Mouse (Mus musculus) gastrocnemius, adult 8-10 months (tissue): ENCODE results near the gene Polr2l. TPM values are rescaled to one million over a fixed set of nuclear protein-coding genes. Genes with fewer than 3 reads are reported as not detected.

Source experiments
- DNase-seq, 2 experiments: peaks; one replicate each; pipeline ENCODE4 v3.0.0; 2022; ENCODE audit warnings: low spot score in 2 of 2
- total RNA-seq, 4 experiments: library from RNA; stranded (reverse); gene quantifications; 2 replicates each; pipeline ENCODE4 v1.2.4; 2022

The Polr2l gene
- 10 to 100 TPM; 57.4 to 68.5 (median 63.7) TPM for total RNA-seq

DNA sequence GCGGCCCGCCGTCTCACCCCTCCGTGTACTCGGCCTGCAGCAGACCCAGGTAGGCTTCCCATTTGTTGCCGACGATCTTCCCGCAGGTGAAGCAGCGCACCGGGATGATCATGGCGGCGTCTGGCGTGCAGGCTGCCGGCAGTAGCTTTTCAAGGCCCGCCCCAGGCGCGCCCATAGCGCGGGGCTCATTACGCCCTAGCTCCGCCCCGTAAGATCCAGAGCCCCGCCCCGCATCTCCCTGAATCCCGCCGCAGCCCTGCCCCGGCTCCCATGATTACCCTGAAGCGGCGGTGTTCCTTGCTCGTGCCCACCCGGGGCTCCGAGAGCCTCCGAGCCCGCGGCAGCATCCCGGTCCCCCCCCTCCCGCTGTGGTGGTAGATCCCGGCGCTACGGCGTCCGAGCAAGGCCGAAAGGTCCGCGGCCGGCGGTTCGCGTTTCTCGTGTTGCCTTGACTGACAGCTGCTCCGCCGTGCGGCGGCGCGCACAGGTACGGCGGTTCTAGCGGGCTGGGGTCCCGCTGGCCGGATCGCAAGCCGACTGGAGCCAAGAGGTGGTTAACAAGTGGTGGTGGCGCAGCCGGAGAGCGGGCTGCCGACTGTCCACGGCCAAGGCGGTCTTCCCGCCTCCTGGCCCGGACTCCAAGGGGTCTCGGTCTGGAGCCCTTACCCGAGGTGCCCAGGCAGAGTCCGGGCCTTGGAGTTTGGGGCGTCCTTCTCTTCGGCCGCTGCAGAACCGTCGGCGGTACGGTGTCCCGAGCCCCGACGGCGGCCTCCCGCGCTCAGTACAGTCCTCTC, at the start of gene Polr2l, which contains the start of gene Tspan4:
Polr2l (minus strand) TSS at position 122 of the 794 bp plus-strand sequence.
Tspan4 (plus strand) TSS at position 230 of the 794 bp plus-strand sequence.
- DNase-seq, result peak; percentile 75 to 82

DNA sequence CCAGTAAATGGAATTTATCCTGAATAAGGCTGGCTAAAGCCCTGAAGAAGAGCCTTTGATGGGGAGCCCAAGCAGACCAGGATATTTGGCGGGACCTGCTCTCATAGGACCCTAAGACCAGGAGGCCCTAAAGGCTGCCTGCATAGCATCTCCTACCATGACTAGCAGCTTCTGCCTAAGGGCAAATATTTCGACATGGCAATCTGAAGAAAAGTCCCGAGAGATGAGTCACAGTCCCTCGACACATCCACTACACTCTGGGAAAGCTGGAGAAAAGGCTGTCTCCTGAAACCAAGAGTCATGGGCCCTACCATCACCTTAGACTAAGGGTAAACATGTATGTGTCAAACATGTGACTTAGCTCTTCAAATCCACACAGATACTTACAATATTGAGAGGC, 49.3 kb upstream of the Polr2l start:
- DNase-seq, result no peak

DNA sequence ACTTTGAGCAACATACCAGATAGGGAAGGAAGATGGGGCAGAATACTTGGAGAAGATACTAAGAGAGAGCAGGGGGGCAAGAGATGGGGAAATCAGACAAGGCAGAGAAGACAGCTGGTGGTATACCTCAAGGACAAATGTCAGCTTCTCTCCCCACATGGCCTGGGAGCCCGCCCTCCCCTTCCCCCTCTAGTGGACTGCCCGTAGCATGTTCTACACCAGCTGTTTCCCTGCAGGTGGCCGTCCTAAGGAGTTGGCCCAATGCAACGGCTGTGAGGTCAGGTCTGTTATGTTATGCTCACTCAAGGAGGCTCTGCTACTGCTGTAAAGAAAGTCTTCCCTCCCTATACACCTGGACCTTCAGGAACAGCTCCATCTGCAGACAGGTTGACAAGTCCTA, 48.1 kb upstream of the Polr2l start:
- DNase-seq, result no peak

DNA sequence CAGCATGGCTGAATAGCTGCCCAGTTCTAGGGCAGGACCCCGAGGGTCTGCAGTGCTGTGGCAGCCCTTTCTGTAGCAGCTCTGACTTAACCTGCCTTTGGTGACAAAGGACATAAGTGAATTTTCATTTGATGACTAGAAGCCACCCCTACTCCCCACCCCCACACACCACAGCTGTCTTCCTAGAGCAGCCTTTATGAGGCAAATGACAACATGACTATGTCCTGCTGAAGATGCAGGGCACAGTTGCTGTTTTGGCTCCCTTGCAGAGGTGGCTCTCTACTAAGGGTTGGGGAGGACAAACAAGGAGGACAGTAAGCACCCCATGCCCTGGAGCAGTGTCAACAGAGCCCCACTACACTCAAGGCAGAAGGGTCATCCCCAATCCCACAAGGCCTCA, 44.9 kb upstream of the Polr2l start:
- DNase-seq, result no peak

DNA sequence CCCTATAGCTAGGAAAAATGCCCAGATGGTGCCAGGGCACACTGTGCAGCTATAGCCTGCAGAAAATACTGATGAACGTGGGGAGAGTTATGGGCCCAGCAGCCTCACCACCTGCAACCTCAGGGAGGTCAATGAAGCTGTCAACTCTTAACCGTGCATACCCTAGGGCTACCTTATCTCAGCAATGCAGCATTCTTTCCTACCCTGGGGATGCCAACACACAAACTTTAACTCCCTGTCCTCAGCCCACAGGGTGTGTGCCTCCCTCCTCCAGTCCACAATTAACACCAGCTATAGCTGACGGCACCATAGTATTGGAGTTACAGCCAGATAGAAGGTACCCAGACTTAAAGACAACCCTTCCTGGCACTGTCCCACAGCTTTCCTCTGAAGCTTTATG, 44.0 kb upstream of the Polr2l start:
- DNase-seq, result no peak

DNA sequence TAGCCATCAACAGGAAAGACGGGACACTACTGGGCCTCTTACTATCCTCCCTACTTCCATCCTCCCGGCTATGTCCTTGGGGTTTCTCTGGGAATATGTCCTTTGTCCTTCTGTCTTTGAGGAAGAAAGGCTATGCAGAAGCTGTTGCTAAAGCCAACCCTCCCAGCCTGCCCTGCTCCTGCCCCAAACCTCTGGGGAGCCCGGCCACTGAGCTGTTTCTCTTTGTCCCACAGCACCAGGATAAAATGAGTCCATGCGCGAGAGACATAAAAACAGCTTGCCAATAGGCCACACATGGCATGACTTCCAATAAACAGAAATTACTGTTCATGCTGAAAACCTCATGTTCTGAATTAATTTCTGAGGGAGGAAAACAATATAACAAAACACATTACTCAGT, 43.4 kb upstream of the Polr2l start:
- no peak for DNase-seq

DNA sequence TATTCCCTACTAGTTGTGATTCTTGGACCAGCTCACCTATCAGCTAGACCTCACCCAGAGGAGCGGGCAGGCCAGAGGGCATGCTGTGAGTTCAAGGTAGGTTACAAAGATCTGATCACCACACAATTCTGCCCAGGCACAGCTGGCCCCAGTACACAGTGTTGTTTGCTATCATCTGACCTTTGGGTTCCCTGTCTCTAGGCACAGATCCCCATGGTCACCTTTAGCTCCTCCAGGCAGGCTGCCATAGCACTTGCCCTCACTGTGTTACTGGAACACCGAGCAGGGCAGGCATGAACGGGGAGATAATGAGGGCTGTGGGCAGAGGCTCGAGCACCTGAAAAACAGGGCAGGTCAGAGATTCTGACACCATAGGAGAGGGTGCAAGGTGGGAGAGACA, 42.7 kb upstream of the Polr2l start:
- no peak for DNase-seq

DNA sequence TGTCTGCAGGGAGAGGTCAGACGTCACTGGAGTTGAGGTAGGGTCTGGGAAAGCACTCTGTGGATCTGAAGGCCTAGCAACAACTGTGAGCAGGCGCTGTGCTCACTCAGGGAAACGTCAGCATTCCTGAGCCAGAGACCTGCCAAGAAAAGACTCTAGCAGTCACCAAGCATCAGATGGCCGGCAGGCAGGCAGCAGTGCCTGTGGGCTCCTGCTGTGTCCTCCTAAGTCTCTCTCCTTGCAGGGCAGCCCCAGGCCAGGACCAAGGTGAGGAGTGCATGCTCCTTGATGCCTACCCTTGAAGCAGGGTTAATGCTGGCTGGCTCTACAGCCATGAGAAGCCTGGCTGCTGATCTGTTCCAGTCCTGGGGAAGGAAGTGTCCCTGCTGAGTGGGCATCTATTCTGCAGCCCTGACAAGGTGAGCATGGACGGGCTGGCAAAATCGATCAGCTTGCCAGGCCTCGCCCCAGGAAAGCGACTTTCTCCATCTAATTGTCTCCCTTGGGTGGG, 35.8 kb upstream of the Polr2l start:
- DNase-seq, result no peak

DNA sequence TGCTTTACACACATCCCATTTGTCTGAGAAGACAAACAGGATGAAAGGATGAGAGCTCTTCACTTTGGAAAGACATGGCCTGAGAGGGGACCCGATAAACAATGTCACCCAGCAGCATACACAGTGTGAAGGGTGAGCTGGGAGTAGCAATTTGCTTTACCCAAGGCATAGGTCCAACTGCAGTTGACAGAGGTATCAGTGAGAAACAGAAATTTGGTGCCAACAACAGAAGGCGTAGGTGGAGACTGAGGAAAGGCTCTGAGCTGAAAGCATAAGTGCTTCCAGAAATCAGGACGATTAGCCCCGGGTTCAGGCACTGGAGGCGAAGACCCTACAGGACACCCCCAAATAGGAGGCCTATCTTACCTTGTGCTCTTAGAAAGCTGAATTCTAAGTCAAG, 35.3 kb upstream of the Polr2l start:
- DNase-seq, result no peak

DNA sequence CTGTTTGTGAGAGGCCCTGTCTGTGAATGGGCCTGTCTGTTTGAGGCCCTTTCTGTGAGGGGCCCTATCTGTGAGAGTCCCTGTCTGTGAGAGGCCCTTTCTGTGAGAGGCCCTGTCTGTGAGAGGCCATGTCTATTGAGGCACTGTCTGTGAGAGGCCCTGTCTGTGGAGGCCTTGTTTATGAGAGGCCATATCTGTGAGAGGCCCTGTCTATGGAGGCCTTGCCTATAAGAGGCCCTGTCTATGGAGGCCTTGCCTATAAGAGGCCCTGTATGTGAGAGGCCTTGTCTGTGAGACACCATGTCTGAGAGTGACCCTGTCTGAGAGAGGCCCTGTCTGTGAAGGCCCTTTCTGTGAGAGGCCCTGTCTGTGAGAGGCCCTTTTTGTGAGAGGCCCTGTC, 33.2 kb upstream of the Polr2l start:
- no peak for DNase-seq

DNA sequence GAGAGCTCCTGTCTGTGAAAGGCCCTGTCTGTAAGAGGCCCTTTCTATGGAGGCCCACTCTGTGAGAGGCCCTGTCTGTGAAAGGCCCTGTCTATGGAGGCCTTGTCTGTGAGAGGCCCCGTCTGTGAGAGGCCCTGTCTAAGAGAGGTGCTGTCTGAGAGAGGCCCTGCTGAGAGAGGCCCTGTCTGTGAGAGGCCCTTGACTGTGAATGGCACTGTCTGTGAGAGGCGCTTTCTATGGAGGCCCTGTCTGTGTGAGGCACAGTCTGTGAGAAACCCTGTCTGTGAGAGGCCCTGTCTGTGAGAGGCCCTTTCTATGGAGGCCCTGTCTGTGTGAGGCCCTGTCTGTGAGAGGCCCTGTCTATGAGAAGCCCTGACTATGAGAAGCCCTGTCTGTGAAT, 31.3 kb upstream of the Polr2l start:
- no peak for DNase-seq

DNA sequence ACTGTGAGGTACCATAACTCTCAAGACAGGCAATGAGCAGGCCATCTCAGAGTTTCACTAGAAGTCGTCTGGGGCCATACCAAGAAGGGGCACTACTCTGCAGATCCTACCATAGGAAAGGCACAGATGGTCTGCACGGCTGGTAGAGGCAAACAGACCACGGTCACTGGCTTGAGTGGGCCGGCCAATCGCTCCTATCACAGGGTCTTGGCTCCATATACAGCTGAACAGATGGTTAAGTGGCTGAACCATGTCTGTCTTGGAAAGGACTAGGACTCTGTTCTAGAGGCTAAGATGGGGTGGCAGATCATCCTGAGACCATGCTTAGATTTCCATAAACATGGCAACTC, 27.6 kb upstream of the Polr2l start:
- no peak for DNase-seq

DNA sequence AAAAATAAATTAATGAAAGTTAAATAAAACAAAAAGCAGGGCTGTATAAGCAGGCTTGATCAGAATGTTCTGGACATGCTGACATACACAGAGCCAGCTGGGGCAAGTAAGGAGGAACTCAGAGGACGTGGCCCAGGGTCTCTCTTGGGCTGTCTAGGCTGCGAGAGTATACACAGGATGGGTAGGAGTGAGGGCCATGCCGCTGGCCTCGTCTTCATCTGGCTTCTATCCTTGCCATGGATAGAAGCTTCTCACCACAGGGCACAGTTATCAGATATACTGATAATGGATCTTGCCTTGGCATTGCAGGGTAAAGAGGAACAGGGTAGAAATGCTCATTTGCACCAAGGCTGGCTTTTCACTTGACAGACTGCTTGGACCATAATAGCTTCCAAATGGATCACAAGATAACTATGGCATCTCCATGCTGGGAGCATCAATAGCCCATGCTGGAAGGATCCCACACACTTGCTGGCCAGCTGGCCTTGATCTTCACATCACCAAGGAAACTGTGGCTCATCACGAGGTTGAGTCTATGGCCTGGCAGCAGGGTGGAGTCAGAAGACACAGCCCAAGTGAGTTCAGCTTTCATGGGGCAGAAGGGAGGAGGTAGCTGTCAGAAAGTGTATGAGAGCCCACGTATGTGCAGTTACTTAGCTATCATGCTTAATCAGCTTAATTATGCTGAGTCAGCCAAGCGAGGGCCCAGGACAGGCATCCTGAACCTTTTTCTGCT, 27.1 kb upstream of the Polr2l start:
- DNase-seq, result no peak

DNA sequence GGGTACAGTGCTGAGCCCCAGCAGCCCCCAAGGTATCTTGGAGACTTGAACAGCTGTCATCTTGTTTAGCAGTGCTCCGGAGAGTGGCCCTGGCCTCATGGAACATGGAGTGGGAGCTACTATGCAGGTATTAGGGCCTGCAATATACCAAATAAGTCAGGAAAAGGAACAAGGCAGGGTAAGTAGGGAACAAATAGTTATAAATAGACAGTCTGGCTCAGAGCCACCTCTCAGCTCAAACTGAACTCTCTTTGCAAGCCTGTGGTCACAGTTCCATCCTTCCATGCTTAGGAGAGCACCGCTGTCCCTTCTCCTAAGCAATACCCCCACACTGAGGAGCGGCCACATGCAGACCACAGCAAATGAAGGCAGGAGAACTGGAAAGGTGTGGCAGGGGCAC, 22.7 kb upstream of the Polr2l start:
- no peak for DNase-seq

DNA sequence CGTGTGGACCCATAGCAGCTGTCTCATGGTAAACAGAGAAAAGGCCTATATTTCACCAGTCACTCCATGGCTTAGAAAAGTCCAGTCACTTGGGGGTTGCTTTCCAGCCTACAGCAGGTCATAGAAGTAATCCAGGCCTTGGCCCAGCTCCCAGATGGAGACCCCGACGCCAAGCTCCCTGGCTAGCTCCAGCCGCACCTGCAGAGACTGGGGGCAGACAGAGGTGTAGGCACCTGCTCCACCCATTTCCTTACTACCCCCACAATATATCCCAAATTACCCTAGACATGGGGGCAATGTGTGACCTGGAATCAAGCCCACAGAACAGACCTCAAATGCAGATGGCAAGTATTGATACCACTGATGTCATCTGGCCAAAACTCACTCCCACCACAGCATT, 21.0 kb upstream of the Polr2l start:
- no peak for DNase-seq

DNA sequence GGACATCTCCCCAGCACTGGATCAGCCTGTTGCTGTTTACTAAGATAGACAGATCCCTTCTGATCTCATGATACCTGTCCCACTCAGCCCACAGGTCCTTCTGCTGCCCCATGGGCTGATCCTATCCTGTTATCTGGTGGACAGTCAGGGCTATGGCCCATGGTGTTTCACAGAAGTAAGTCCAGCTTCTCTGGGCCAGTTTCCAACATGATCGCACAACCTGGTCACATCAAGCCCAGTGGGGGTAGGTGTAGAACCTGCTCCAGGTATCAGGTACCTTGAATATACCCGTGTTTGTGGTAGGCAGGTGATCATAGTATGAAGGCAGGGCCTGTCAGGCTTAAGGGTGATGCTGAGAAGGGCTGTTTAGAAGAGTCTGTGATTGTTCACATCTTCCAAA, 20.4 kb upstream of the Polr2l start:
- no peak for DNase-seq

DNA sequence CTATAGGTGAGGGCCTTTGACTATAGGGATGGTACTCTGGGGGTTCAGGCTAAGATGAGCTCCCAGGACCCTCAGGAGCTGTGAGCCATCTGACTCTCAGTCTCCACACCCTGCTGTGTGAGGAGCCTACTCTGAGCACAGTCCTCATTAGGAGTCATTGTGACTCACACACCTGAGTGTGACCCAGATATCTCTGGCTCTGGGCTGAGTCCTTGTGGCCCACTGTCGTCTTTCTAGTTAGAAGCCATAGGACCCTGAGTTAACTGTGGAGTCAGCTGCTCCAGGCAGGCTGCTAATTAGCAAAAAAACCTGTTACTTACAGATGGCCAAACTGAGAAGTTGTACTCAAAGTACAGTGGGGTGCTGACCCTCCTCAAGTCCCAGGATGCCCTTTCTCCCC, 18.8 kb upstream of the Polr2l start:
- no peak for DNase-seq

DNA sequence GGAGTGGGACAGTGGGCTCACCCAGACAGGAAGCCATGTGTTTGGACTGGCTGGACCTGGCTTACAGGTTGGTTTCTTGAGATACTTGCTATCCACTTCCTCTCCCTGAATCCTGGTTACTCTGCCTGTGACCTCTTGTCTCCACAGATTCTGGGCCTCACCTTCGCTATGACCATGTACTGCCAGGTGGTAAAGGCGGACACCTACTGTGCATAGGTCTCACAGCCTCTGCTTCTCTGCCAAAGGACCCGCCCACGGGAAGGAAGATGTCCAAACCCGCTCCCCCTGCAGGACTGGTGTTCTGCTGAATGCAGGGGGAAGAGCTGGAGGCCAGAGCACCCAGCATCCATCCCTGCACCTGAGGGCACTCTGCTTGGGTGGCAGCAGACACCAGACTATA, 17.8 kb upstream of the Polr2l start:
- DNase-seq, result no peak

DNA sequence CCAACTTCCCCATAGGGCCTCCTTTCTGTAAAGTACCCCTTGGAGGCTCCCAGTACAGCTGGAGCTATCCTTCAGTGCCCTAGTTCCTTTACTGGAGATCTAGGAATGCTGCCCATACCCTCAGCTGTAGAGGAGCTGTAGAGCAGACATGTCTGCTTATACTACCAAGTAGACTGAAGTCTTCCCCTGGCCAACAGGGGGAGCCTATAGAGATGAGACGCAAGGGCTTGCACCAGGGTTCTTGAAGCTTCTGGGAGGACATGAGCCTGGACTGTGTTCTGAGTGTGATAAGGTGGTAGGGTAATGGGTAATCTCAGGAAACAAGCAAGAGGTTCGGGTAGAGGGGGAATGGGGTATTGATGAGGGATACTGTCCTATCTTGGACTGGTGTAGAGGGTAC, 16.2 kb upstream of the Polr2l start:
- no peak for DNase-seq

DNA sequence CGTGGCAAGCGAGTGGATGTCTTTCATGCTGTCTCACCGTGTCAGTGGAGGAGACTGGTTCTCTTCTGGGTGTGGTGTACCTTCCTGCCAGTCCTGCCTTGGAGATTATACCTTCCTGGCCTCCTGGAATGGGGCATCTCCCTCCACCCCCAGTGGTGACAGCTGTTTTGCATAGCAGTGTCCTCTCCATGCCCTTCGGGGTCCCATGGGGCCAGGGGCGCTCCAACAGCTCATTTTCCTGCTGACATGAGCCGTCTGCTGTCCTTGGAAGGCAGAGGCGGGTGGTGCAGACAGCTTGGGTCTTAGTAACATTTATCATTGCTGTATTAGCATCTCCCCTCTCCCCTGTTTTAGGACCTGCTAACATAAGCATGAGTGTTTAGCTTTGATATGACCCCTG, 12.2 kb upstream of the Polr2l start:
- no peak for DNase-seq

DNA sequence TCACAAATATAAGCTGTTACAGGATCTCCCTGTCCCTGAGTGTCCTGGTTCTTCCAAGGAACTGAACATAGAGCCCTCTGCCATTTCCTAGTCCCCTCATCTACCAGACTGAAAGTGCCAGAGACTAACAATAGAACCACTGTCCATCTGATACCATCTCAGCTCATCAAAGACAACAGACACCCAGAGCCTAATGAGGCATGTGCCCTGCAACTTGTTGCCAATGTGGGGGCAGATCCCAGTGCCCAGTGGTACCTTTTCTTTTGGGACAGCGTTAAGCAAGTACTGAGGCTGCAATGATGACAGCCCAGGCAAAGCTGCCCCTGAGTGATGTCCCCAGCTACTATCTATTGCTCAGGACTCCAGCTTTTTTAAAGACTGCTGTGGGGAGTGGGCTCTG, 11.3 kb upstream of the Polr2l start:
- DNase-seq, result no peak

DNA sequence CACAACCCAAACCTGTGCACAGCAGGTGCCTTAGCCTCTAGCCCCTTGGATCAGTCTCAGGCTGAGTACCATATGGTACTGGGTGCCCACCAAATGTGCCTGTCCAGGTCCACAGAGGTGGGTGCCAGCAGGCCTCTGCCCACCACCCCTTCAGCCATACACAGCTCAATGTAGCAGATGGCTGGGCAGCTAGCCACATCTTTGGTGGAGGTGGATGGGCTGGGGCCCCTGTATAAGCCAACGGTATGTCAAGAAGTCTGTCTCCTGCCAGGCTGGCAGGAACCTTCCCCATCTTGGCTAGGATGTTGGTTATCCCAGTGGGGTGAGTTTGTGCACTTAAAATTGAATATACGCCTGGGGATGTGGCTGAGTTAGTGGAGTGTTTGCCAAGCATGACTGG, 10.7 kb upstream of the Polr2l start:
- no peak for DNase-seq

DNA sequence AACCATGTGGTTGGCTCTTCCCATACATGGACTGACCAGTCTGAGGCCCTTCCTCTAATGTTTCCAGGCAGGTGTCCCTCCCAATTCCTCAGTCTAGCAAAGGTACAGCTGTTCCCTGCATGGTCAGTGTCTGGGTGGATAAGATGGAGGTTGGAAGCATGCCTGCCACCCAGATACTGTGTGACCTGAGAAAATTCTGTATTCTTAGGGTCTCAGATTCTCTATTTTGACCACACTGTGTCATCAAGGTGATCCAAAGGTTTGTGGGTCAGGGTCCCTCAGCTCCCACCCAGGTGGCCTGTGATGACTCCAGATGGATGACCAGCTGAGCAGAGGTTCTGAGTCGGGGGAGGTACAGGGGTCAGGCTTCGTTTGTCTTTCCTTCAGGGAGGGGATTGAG, 10.3 kb upstream of the Polr2l start:
- no peak for DNase-seq
